Mouse (Mus musculus): ENCODE measurements around the gene Dnm1. TPM values are rescaled to one million over a fixed set of nuclear protein-coding genes. Genes with fewer than 3 reads are reported as not detected.

Gene Dnm1
- polyA plus RNA-seq, 1 experiment, result 52.6 TPM

DNA sequence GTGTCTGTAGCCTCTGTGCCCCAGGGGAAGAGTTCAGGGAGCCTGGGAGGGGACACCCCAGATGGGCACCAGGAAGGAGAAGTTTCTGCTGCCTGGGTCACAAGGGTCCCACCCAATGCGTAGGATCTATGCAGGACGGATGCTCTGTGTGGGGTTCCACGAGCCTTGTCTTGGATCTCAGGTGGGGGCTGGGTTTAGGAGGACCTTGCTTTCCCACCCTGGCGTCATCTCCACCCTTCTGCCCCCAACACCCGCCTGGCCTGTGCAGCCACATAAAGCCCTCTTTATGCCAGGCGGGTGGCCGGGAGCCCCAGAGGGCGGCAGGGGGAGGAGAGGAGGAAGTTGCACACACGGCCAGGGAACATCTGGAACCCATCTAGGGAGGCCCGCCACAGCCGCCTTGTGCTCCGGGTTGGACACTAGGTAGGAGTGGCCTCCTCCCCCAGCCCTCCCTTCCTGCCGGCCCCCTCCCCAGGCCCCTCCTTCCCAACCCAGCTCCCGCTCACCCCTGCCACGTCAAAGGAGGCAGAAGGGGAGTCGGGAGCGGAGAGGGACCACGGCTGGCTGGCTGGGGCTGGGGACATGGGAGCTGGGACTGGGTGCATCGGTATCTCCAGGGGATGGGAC, 35.2 kb downstream of the Dnm1 start:
- H3K27ac ChIP-seq (ENCODE audit: insufficient read depth, low read length), result peak overlapping the region; percentile 97
- TF ChIP-seq CTCF (IDR thresholded peaks at IDR 0.05; ENCODE audit: borderline replicate concordance, insufficient read depth, low read length), result no peak
- peak; percentile 97 for TF ChIP-seq POLR2A (IDR thresholded peaks at IDR 0.05; ENCODE audit: low read depth, low read length)
- peak overlapping the region; percentile 67 for H3K4me3 ChIP-seq (ENCODE audit: insufficient read depth, low read length)
- H3K4me1 ChIP-seq (ENCODE audit: control insufficient read depth, insufficient read depth, low read length), result peaks cover 29% of the 10 kb centered on the region

DNA sequence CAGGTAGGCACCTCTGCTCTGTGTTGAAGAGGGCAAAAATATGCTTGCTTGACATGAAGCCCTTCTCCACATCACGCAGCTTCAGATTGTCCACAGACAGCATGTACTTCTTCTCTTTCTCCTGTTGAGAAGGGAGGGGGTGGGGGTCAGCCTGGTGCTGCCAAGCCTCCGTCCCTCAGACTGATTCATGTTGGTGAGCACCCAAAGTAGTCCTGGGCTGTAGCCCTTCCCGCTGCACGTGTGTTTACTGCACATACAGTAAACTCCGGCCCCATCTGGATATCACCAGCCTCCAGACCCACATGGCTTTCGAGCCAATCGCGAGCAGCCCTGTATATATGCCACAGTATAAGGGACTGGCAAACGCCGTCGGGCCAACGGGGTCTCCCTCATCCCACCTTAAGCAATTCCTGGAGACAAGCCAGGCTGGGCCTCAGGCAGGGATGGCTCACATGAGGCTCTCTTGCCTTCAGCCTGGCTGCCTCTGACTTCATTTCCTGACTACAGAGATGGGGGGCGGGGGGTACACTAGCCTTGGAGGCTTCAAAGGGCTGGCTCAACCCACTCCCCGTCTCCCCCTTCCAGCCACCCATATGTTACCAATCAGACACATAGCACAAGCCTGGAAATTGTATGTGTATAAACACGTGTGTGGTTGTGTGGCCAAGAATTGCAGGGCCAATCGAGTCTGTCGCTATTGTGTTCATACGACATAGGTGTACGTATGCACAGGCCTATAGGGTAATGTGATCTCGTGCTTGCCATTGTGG, 36.1 kb downstream of the Dnm1 start:
- TF ChIP-seq POLR2A (IDR thresholded peaks at IDR 0.05; ENCODE audit: low read depth, low read length) (no peak; the same call in 1 of the 2 replicates), CTCF (IDR thresholded peaks at IDR 0.05; ENCODE audit: borderline replicate concordance, insufficient read depth, low read length) (no peak)
- Histone ChIP-seq H3K4me3 (ENCODE audit: insufficient read depth, low read length) (no peak overlapping the region), H3K4me1 (ENCODE audit: control insufficient read depth, insufficient read depth, low read length) (peaks cover 29% of the 10 kb centered on the region), H3K27ac (ENCODE audit: insufficient read depth, low read length) (peak overlapping the region; percentile 95)

DNA sequence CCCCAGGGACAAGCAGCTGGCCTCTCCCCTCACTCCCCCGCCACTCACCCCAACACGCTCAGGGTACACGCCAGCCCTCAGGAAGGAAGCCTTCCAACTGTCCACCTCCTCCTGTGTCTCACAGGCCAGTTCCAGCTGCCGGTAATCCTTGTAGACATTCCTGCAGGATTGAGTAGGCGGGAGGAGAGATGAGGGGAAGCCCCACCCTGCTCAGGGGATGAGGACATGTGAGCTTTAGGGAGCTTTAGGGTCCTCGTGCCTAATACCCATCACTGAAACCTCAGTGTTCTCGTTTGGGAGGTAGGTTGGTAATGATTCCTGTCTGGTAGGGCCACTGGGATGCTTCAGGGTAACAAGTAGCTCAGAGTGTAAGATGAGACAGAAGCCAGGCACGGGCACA, 37.4 kb downstream of the Dnm1 start:
- Histone ChIP-seq H3K4me3 (ENCODE audit: insufficient read depth, low read length) (no peak overlapping the region), H3K27ac (ENCODE audit: insufficient read depth, low read length) (peak overlapping the region; percentile 95), H3K4me1 (ENCODE audit: control insufficient read depth, insufficient read depth, low read length) (peaks cover 35% of the 10 kb centered on the region)
- TF ChIP-seq POLR2A (IDR thresholded peaks at IDR 0.05; ENCODE audit: low read depth, low read length), result peak; percentile 45
- TF ChIP-seq CTCF (IDR thresholded peaks at IDR 0.05; ENCODE audit: borderline replicate concordance, insufficient read depth, low read length), result no peak

DNA sequence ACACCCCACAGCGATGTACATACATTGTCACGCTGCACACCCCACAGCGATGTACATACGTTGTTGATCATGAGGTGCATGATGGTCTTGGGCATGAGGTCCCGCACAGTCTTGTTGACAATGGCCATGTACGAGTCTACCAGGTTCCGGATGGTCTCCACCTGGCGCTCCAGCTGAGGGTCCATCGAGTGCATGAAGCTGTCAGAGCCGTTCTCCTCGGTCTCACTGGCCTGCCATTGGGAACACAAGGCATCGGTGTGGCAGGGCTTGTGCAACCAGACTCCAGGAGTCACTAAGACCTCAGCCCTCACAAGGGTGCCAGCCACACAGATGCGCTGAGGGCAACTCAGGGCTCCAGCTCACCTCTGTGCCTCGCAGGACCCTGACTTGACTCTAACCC, 38.3 kb downstream of the Dnm1 start:
- Histone ChIP-seq H3K27ac (ENCODE audit: insufficient read depth, low read length) (peak overlapping the region; percentile 95), H3K4me1 (ENCODE audit: control insufficient read depth, insufficient read depth, low read length) (peaks cover 29% of the 10 kb centered on the region), H3K4me3 (ENCODE audit: insufficient read depth, low read length) (no peak overlapping the region)
- TF ChIP-seq POLR2A (IDR thresholded peaks at IDR 0.05; ENCODE audit: low read depth, low read length) (no peak), CTCF (IDR thresholded peaks at IDR 0.05; ENCODE audit: borderline replicate concordance, insufficient read depth, low read length) (no peak; the same call in 1 of the 2 replicates)

DNA sequence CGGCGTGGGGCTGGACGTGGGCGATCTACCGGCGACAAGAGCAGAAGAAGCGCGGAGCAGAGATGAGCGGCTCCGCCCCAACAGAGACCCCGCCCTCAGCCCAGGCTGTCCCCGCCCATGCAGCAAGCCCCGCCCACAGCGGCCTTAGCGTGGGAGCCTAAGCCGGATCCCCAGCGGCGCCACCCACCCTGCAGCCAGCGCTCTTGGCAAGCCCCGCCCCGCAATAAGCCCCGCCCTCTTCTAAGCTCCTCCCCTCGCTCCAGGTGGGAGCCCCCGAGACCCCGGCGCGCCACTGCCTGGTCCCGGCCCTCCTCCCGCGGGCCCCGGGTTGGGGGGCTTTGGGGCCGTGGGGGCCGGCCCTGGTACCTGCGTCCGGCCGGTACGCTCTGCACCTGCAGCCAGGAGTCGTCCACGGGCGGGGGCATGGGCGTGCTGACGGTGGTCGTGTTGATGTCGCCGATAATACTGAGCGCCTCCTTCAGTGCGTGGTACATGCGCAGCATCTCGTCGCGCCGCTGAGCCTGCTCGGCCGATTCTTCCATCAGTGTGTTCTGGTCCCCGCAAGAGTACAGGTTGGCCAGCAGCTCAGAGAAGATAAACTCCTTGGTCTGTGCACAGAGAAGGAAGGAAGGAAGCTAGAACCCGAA, 40.7 kb downstream of the Dnm1 start:
- no peak overlapping the region for H3K27ac ChIP-seq (ENCODE audit: insufficient read depth, low read length)
- no peak for TF ChIP-seq CTCF (IDR thresholded peaks at IDR 0.05; ENCODE audit: borderline replicate concordance, insufficient read depth, low read length)
- peak; percentile 50 for TF ChIP-seq POLR2A (IDR thresholded peaks at IDR 0.05; ENCODE audit: low read depth, low read length)
- peak overlapping the region; percentile 53; the same call in 1 of the 2 replicates for H3K4me3 ChIP-seq (ENCODE audit: insufficient read depth, low read length)
- H3K4me1 ChIP-seq (ENCODE audit: control insufficient read depth, insufficient read depth, low read length), result peaks cover 23% of the 10 kb centered on the region

DNA sequence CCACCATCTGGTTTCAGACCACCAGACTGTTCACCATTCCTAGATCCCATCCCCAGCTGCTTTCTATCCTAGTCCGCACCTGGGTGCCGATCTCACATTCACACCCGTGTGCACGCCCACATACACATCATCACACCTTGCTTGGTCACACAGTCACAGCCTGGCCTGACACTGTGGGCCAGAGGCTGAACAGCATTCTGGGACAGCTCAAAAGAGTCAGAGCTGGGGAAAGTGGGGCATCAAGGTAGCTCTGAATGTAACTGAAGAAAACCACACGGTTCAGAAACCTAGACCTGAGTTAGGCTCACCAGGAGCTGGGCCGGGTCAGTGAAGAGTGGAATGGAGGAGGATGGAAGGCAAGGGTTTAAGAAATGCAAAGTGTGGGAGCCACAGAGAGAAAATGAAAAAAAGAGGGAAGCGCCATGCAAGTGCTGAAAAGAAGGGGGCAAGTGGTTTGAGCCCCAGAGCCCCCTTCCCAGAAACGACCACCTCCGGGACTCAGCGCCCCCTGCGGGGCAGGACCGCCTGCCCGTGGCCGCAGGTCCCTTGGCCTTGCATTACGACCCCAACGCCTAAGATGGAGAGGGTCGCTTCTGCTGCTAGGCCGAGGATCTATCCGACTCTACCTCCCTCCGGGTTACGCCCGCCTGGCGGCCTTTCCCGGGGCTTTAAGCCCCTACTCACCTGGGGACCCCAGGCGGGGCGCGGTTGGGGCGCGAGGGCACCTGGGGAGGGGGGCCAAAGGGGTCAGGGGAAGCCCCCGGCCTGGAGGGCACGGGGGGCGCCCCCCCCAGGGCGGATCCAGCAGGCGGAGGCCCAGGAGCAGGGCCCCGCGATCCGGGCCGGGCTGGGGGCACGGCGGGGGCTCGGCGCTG, 41.5 kb downstream of the Dnm1 start:
- peaks cover 15% of the 10 kb centered on the region for H3K4me1 ChIP-seq (ENCODE audit: control insufficient read depth, insufficient read depth, low read length)
- H3K4me3 ChIP-seq (ENCODE audit: insufficient read depth, low read length), result peak overlapping the region; percentile 53
- TF ChIP-seq CTCF (IDR thresholded peaks at IDR 0.05; ENCODE audit: borderline replicate concordance, insufficient read depth, low read length) (no peak), POLR2A (IDR thresholded peaks at IDR 0.05; ENCODE audit: low read depth, low read length) (no peak; the same call in 1 of the 2 replicates)
- no peak overlapping the region for H3K27ac ChIP-seq (ENCODE audit: insufficient read depth, low read length)

DNA sequence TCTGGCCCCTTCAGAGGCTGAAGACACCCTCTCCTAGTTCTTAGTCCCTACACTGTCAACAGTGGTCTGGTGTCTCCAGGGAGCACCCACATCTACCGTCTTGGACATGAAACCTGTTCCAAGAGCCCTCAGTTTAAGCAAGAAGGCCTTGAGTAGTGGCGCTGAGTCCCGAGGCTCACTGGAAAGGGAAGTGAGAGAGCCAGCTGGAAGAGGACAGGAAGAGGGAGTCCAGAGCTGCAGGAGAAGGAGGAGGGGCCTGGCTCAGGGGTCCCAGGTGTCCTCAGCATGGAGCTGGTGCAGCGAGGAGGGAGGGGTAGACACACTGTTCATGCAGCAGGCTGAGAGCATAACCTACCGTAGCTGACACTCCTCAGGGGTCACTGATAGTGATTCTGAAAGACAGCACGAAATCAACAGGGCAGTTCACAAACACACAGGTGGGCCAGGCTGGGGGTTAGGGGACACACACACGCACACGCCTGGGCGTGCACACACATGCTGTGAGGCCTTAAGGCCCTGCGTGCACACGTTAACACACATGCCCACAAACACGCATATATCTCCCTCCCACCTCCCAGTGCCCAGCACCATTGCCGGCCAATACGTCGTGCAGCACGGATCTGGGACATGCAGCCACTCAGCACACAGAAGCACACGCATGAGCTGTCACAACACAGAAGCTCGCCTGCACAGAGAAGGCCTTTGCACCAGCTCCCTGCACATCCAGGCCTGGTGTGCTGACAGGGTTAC, 42.9 kb downstream of the Dnm1 start:
- Histone ChIP-seq H3K4me1 (ENCODE audit: control insufficient read depth, insufficient read depth, low read length) (peaks cover 9% of the 10 kb centered on the region; the same call in 1 of the 2 replicates), H3K27ac (ENCODE audit: insufficient read depth, low read length) (no peak overlapping the region), H3K4me3 (ENCODE audit: insufficient read depth, low read length) (no peak overlapping the region)
- TF ChIP-seq POLR2A (IDR thresholded peaks at IDR 0.05; ENCODE audit: low read depth, low read length) (no peak), CTCF (IDR thresholded peaks at IDR 0.05; ENCODE audit: borderline replicate concordance, insufficient read depth, low read length) (no peak)

DNA sequence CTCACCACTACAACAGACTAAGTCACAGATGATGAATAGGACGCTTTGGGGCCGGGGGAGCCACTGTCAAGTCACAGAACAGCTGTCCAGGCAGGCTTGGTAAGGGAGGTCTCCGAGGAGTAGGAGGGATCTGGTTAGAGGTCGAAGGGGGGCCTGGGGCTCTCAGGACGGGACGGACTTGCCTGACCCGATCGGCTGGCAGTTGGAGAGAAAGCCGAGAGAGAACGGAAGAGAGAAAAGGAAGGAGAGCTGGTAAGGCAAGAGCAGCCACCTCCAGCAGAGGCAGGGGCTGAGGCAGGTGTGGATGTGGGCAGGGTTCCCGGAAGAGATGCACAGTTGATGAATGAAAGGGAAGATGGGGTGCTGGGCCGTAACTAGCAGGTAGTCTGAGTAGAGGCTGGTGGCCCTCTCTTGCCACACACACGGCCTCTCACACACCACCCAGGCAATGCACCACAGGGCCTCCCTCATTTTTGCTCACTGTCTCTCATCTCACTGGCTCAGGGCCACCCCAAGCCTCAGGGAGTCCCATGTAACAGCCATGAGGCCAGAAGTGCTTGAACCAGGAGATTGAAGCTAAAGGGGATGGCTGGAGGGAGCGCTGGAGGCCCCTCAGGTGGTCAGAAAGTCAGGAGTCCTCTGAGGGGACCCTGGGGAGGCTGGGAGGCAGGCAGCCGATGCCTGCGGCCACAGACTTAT, 44.1 kb downstream of the Dnm1 start:
- Histone ChIP-seq H3K4me1 (ENCODE audit: control insufficient read depth, insufficient read depth, low read length) (peaks cover 7% of the 10 kb centered on the region; the same call in 1 of the 2 replicates), H3K27ac (ENCODE audit: insufficient read depth, low read length) (no peak overlapping the region), H3K4me3 (ENCODE audit: insufficient read depth, low read length) (no peak overlapping the region)
- TF ChIP-seq POLR2A (IDR thresholded peaks at IDR 0.05; ENCODE audit: low read depth, low read length), result no peak
- TF ChIP-seq CTCF (IDR thresholded peaks at IDR 0.05; ENCODE audit: borderline replicate concordance, insufficient read depth, low read length), result no peak
